Mouse (Mus musculus) frontal cortex, adult 2 months (tissue): ENCODE results near the gene Foxo6. TPM values are rescaled to one million over a fixed set of nuclear protein-coding genes. Genes with fewer than 3 reads are reported as not detected.
A peak's percentile ranks its signal among the peaks of the same experiment; 100 is the strongest.

ENCODE experiments used
- DNase-seq, 2 experiments: peaks; one replicate each; pipeline ENCODE4 v3.0.0; 2022; ENCODE audit warnings: low spot score in 1 of 2; ENCODE audit errors: extremely low spot score in 1 of 2
- polyA plus RNA-seq: library from polyadenylated mRNA; depleted of rRNA; stranded (reverse); fragments of >200 nt; gene quantifications from 2 replicates; pipeline ENCODE4 v1.2.3, GENCODE M21; 2012; rRNA removed

The Foxo6 gene
- 7.4 and 8.9 TPM in 2 replicates for polyA plus RNA-seq

DNA sequence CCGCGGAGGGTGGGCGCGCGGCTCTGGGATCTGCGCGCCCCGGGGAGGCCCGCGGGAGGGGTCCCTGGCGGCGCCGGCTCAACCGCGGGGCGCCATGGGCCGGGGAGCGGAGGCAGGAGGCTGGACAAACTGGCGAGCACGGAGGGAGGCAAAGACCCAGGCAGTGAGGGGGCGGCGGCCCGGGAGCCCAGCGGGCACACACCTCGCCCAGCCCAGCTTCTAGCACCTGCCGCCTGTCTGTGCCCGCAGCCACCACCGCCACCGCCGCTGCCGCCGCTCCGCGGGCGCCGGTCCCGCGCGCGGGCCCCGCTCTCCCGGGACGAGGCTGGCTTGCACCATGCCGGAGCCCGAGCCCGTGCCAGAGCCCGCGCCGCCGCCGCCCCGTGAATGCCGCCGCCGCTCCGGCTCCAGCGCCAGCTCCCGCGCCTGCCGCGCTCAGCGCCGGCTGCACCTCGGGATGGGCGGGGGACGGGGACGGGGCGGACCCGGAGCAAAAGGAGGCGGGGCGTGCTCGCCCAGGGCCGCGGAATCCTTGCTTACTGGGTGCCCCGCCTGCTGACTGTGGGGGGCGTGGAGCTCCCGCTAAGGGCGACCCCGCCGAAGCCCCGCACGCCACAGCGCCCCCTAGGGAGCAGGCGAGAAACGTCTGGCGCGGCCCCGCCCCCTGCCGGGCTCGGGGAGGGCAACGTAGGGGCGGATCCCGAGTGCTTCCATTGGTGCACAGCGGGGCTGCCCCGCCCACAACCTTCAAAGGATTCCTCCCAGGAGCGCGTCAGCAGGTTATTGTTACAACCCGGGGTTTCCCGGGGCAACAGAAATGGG is at the start of gene Foxo6:
Gene Foxo6 (minus strand): TSS at position 60 of the 822 bp plus-strand sequence.
- DNase-seq = peak; percentile 91 to 97

DNA sequence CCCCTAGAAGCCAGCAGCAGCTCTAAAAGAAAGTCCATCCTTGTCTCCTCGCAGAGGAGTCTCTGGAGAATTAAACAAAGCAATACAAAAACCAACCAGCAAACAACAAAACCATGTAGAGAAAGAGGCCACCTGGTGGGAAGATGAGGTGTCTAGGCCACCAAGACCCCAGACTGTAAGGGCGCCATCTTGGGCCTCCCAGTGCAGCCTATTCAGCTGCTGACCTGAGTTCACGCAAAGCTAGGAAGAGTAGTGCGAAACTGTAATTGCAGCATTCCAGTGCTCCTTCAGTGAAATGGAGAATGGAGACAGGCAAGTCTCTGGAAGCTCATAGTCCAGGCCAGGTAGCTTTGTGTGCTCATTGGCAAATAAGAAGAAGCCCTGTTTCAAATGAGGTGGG is 47.2 kb upstream of the Foxo6 start:
- no peak for DNase-seq

DNA sequence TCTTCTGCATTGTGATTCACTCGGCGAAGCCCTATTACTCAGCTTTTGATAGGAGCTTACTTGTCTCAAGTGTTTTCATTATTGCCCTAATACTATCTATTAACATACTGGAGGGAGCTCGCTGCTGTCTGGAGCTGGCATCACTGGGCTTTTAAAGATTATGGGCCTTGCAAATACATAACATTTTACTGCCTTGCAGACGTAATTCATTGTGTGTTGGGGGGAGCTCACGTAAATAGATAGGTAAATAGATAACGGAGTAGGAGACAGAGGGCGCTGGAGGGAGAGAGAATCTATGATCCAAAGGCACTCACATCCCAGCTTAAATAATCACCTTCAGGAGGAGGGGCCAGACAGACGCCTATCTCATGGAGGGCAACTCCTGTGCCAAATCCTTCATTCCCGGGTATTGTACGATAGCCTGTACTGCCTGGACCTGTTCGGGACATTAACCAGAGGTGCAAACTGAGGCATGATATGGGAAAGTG is 45.8 kb upstream of the Foxo6 start:
- peak in 1 of 2 experiments; percentile 26 for DNase-seq

GRCm38 (mm10) chr4:120332405-120332933 is 45.3 kb upstream of the Foxo6 start:
- no peak for DNase-seq

- DNase-seq = no peak
These were observed 44.8 kb upstream of the Foxo6 start for GRCm38 (mm10) chr4:120331992-120332391.

GRCm38 (mm10) chr4:120331541-120331940 is 44.4 kb upstream of the Foxo6 start:
- DNase-seq = no peak

GRCm38 (mm10) chr4:120325748-120326147 is 38.6 kb upstream of the Foxo6 start:
- no peak for DNase-seq

- DNase-seq = no peak
These were observed 37.9 kb upstream of the Foxo6 start for GRCm38 (mm10) chr4:120325051-120325450.

- no peak for DNase-seq
These were observed 36.7 kb upstream of the Foxo6 start for GRCm38 (mm10) chr4:120323858-120324257.

GRCm38 (mm10) chr4:120323198-120323597 is 36.0 kb upstream of the Foxo6 start:
- peak; percentile 5 to 65 for DNase-seq

GRCm38 (mm10) chr4:120317541-120317940 is 30.4 kb upstream of the Foxo6 start:
- no peak for DNase-seq

GRCm38 (mm10) chr4:120316716-120317115 is 29.6 kb upstream of the Foxo6 start:
- DNase-seq = no peak

DNA sequence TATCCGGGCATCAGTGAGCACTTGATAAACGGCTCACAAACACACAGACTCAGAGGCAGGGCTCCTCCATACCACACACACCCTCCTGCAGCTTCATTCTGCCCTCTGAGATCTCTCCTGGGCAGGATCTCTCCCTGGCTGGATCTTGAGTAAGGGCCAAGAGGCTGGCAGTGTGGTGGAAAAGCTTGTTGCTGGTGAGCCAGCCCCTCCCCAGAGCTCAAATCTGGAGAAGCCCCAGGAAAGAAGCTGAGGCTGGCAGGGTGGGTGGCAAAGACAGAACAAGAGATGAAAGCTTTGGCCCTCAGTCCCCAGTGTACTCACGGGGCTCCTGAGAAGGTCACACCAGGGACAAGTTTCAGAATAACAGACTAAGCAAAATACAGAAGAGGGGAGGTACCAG is 27.4 kb upstream of the Foxo6 start:
- DNase-seq = no peak

DNA sequence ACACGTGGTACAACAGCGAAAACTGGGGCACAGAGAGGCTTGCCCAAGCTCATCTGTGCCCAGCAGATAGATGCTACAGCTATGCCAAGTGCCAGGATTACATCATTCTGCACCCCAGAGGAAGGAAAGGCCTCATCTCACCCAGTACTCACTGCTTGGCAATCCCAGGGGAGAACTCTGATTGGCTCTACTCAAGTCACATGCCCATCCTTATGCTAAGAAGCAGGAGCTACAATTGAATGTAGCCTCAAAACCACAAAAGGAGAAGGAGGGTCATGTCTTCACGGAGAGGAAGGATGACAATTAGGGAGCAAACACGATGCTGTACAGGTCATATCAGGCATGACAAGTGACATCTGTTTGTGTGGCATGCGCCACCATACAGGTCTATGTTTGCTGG is 26.2 kb upstream of the Foxo6 start:
- DNase-seq = no peak

GRCm38 (mm10) chr4:120304580-120304979 is 17.4 kb upstream of the Foxo6 start:
- DNase-seq = no peak

GRCm38 (mm10) chr4:120299287-120299686 is 12.1 kb upstream of the Foxo6 start:
- DNase-seq = no peak

DNA sequence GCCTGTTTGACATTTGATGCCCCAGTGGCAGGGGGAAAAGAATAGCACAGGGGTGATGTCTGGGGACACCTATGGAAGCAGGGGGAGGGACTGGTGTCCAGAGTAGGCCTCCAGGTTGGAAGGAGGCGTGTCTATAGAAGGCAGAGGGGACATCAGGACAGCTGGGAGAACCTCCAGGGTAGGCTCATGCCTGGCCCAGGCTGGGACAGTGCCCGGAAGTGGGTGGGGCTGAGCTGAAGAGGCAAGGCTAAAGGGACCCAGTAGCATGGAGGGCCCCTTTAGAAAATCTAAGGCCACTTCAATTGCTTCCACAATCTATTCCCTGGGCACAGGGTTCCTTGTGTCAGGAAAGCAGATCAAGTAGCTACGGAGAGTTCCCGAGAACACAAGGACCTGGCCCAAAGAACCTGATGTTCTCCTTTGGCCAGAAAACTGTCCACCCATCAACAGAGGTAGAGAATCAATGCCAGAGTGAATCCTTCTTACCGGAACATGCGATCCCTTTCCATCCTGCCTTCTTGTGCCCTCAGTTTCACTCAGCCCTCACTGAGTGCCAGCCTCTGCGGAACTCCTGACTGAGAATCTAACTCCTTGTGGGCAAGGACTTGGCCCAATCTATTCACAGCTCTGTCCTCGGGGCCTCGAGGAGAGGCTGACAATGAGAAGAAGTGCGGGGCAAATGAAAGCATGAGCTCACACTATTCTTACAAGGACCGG is 4.1 kb upstream of the Foxo6 start:
- DNase-seq = no peak

DNA sequence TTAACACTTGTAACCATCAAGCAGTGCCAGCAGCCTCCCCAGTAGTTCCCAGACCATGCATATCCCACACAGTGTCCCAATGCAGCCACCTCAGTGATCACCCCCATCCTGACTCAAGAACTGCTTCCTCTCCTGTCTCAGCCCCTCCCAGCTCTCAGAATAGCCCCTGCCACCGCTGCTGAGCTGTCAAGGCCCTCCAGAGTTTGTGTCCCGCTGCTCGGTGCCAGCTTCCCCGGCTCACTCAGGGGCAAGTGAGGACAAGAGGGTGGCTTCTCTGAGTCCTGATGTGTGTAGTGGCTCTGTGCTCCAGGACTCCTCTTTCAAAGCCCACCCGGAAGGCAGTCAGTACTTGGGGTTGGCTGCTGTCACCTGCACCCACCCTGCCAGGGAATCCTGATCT is 3.3 kb upstream of the Foxo6 start:
- no peak for DNase-seq

- DNase-seq = no peak
These were observed 2.2 kb upstream of the Foxo6 start for GRCm38 (mm10) chr4:120289181-120289965.

- DNase-seq = no peak
These were observed 348 bp downstream of the Foxo6 start for GRCm38 (mm10) chr4:120286761-120287241.

DNA sequence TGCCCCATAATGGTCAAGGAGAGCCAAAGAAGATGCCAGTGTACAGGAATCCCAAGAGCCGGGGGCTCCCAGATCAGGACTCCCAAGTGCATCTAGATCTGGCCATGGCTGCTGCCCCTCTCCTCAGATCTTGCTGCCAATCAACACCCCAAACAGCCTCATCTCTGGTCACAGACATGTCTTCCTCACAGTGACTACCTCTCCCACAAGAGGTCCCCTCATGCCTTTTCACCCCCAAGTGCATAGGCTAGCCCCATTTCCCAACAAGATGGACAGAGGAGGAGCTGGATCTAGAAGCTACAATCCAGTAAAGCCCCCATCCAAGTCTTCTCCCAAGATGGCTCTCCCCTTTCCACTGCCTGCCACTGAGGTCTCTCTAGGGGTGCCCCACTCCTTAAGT is 1.4 kb downstream of the Foxo6 start:
- DNase-seq = no peak
